Mouse (Mus musculus) MN1 (cell line): ENCODE results near the gene Ror2.

Experiments used
- DNase-seq: peaks from one replicate; pipeline ENCODE4 v3.0.0-alpha.2; 2016; ENCODE audit warnings: low spot score

The Ror2 gene

GRCm38 (mm10) chr13:53233381-53233780 lies 52.5 kb downstream of the Ror2 start:
- DNase-seq, result no peak

GRCm38 (mm10) chr13:53232419-53232818 lies 53.5 kb downstream of the Ror2 start:
- DNase-seq, result no peak

- no peak for DNase-seq
Measured at GRCm38 (mm10) chr13:53230446-53231161, 55.3 kb downstream of the Ror2 start.

- DNase-seq, result no peak
Measured at GRCm38 (mm10) chr13:53227019-53227418, 58.9 kb downstream of the Ror2 start.

- no peak for DNase-seq
Measured at GRCm38 (mm10) chr13:53226461-53226860, 59.5 kb downstream of the Ror2 start.

GRCm38 (mm10) chr13:53225925-53226324 lies 60.0 kb downstream of the Ror2 start:
- no peak for DNase-seq

GRCm38 (mm10) chr13:53221176-53221575 lies 64.7 kb downstream of the Ror2 start:
- DNase-seq, result no peak

- no peak for DNase-seq
Measured at GRCm38 (mm10) chr13:53219889-53220288, 66.0 kb downstream of the Ror2 start.

GRCm38 (mm10) chr13:53219391-53219790 lies 66.5 kb downstream of the Ror2 start:
- no peak for DNase-seq

- no peak for DNase-seq
Measured at GRCm38 (mm10) chr13:53217396-53217975, 68.4 kb downstream of the Ror2 start.

GRCm38 (mm10) chr13:53211971-53212733 lies 73.8 kb downstream of the Ror2 start:
- DNase-seq, result no peak

- no peak for DNase-seq
Measured at GRCm38 (mm10) chr13:53208556-53208955, 77.4 kb downstream of the Ror2 start.

GRCm38 (mm10) chr13:53205128-53205911 lies 80.6 kb downstream of the Ror2 start:
- no peak for DNase-seq

GRCm38 (mm10) chr13:53202439-53202830 lies 83.5 kb downstream of the Ror2 start:
- no peak for DNase-seq

GRCm38 (mm10) chr13:53201628-53202438 lies 84.1 kb downstream of the Ror2 start:
- DNase-seq, result no peak

- DNase-seq, result no peak
Measured at GRCm38 (mm10) chr13:53200121-53200520, 85.8 kb downstream of the Ror2 start.

- DNase-seq, result no peak
Measured at GRCm38 (mm10) chr13:53199262-53199661, 86.7 kb downstream of the Ror2 start.

GRCm38 (mm10) chr13:53196690-53197089 lies 89.2 kb downstream of the Ror2 start:
- DNase-seq, result no peak

- DNase-seq, result no peak
Measured at GRCm38 (mm10) chr13:53195951-53196677, 89.8 kb downstream of the Ror2 start.

- DNase-seq, result no peak
Measured at GRCm38 (mm10) chr13:53194306-53194705, 91.6 kb downstream of the Ror2 start.

- DNase-seq, result no peak
Measured at GRCm38 (mm10) chr13:53193713-53194112, 92.2 kb downstream of the Ror2 start.
